Mouse (Mus musculus): Measurements from ENCODE around the gene Cap2. TPM values are rescaled to one million over a fixed set of nuclear protein-coding genes. Genes with fewer than 3 reads are reported as not detected.
A peak's percentile ranks its signal among the peaks of the same experiment; 100 is the strongest.

Cap2 gene
- polyA plus RNA-seq, 1 experiment from 2014 or later, result 159 TPM

GRCm38 (mm10) chr13:46669620-46670271 is 168.1 kb downstream of the Cap2 start:
- peak overlapping the region; percentile 95 for H3K9ac ChIP-seq (ENCODE audit: low read length)
- no peaks in the 10 kb centered on the region for H3K9me3 ChIP-seq (ENCODE audit: control insufficient read depth, low read length)
- no peaks in the 10 kb centered on the region for H3K27me3 ChIP-seq (ENCODE audit: control insufficient read depth, insufficient read depth, low read length)
- peak overlapping the region; percentile 96 to 99 for H3K4me3 ChIP-seq (ENCODE audit: control insufficient read depth in 1 of 2, insufficient read depth in 1 of 2, low read depth in 1 of 2, low read length in 2 of 2)
- peaks cover 33% of the 10 kb centered on the region for H3K36me3 ChIP-seq (ENCODE audit: control insufficient read depth, insufficient read depth, low read length)
- under 1% methylated on average over 87 of the region's 96 CpGs for WGBS
- peak; percentile 56 for ATAC-seq (ENCODE audit: insufficient number of reproducible peaks, insufficient read depth, low FRiP score, low read depth)
- peak overlapping the region; percentile 43 to 86 for H3K27ac ChIP-seq (replicated peaks in 1 of 2; ENCODE audit: control insufficient read depth in 1 of 2, insufficient read depth in 1 of 2, low read depth in 2 of 2, low read length in 2 of 2)
- peaks cover 3 to 8% of the 10 kb centered on the region in 2 experiments; a peak in 3 of 4 replicates for H3K4me1 ChIP-seq (ENCODE audit: control insufficient read depth in 2 of 2, insufficient read depth in 2 of 2, low read length in 2 of 2)
- H3K4me2 ChIP-seq (ENCODE audit: low read length), result peak overlapping the region; percentile 87

- peaks cover 41% of the 10 kb centered on the region for H3K36me3 ChIP-seq (ENCODE audit: control insufficient read depth, insufficient read depth, low read length)
- H3K4me2 ChIP-seq (ENCODE audit: low read length), result peak overlapping the region; percentile 87
- H3K4me1 ChIP-seq (ENCODE audit: control insufficient read depth in 2 of 2, insufficient read depth in 2 of 2, low read length in 2 of 2), result peaks cover 3 to 8% of the 10 kb centered on the region in 2 experiments; a peak in 3 of 4 replicates
- peak overlapping the region in 1 of 2 experiments; percentile 86; a peak in 3 of 4 replicates for H3K27ac ChIP-seq (replicated peaks in 1 of 2; ENCODE audit: control insufficient read depth in 1 of 2, insufficient read depth in 1 of 2, low read depth in 2 of 2, low read length in 2 of 2)
- peak overlapping the region; percentile 96 to 99; a peak in 3 of 4 replicates for H3K4me3 ChIP-seq (ENCODE audit: control insufficient read depth in 1 of 2, insufficient read depth in 1 of 2, low read depth in 1 of 2, low read length in 2 of 2)
- no peak for ATAC-seq (ENCODE audit: insufficient number of reproducible peaks, insufficient read depth, low FRiP score, low read depth)
- no peaks in the 10 kb centered on the region for H3K9me3 ChIP-seq (ENCODE audit: control insufficient read depth, low read length)
- no peaks in the 10 kb centered on the region for H3K27me3 ChIP-seq (ENCODE audit: control insufficient read depth, insufficient read depth, low read length)
- 30% methylated on average over 9 of the region's 9 CpGs for WGBS
- H3K9ac ChIP-seq (ENCODE audit: low read length), result peak overlapping the region; percentile 95
These were observed 168.9 kb downstream of the Cap2 start for GRCm38 (mm10) chr13:46670514-46670913.

GRCm38 (mm10) chr13:46674601-46675000 is 173.0 kb downstream of the Cap2 start:
- no peak overlapping the region for H3K4me2 ChIP-seq (ENCODE audit: low read length)
- no peak for ATAC-seq (ENCODE audit: insufficient number of reproducible peaks, insufficient read depth, low FRiP score, low read depth)
- no peak overlapping the region for H3K4me3 ChIP-seq (ENCODE audit: control insufficient read depth in 1 of 2, insufficient read depth in 1 of 2, low read depth in 1 of 2, low read length in 2 of 2)
- peaks cover 73% of the 10 kb centered on the region for H3K36me3 ChIP-seq (ENCODE audit: control insufficient read depth, insufficient read depth, low read length)
- H3K27ac ChIP-seq (replicated peaks in 1 of 2; ENCODE audit: control insufficient read depth in 1 of 2, insufficient read depth in 1 of 2, low read depth in 2 of 2, low read length in 2 of 2), result no peak overlapping the region
- no peaks in the 10 kb centered on the region for H3K27me3 ChIP-seq (ENCODE audit: control insufficient read depth, insufficient read depth, low read length)
- peaks cover 3 to 8% of the 10 kb centered on the region in 2 experiments; a peak in 3 of 4 replicates for H3K4me1 ChIP-seq (ENCODE audit: control insufficient read depth in 2 of 2, insufficient read depth in 2 of 2, low read length in 2 of 2)
- no peak overlapping the region for H3K9ac ChIP-seq (ENCODE audit: low read length)
- no peaks in the 10 kb centered on the region for H3K9me3 ChIP-seq (ENCODE audit: control insufficient read depth, low read length)
- 58% methylated on average over 2 of the region's 2 CpGs for WGBS

DNA sequence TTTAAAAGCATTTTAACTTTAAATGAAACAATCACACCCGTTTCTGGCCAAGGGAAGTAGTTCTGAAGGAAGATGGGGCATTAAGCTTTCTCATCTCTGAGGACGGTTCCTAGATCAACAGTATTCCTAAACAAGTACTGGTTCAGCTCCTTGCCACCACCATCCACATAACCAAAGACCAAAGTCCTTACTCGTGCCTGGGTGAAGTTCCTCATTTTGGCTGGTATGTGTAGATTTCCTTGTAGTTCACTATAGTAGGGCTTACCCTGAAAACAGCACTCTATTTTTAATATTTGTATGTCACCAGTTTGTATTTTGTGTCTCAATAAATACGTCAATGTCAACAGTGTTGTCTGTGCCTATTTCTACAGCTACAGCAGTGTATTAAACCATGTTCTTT is 176.1 kb downstream of the Cap2 start:
- Histone ChIP-seq H3K9ac (ENCODE audit: low read length) (no peak overlapping the region), H3K4me3 (ENCODE audit: control insufficient read depth in 1 of 2, insufficient read depth in 1 of 2, low read depth in 1 of 2, low read length in 2 of 2) (no peak overlapping the region), H3K36me3 (ENCODE audit: control insufficient read depth, insufficient read depth, low read length) (peaks cover 83% of the 10 kb centered on the region), H3K4me2 (ENCODE audit: low read length) (no peak overlapping the region), H3K27ac (replicated peaks in 1 of 2; ENCODE audit: control insufficient read depth in 1 of 2, insufficient read depth in 1 of 2, low read depth in 2 of 2, low read length in 2 of 2) (no peak overlapping the region), H3K4me1 (ENCODE audit: control insufficient read depth in 2 of 2, insufficient read depth in 2 of 2, low read length in 2 of 2) (no peaks in the 10 kb centered on the region), H3K27me3 (ENCODE audit: control insufficient read depth, insufficient read depth, low read length) (no peaks in the 10 kb centered on the region), H3K9me3 (ENCODE audit: control insufficient read depth, low read length) (no peaks in the 10 kb centered on the region)
- WGBS, result 85% methylated on average over 4 of the region's 4 CpGs
- ATAC-seq (ENCODE audit: insufficient number of reproducible peaks, insufficient read depth, low FRiP score, low read depth), result no peak

DNA sequence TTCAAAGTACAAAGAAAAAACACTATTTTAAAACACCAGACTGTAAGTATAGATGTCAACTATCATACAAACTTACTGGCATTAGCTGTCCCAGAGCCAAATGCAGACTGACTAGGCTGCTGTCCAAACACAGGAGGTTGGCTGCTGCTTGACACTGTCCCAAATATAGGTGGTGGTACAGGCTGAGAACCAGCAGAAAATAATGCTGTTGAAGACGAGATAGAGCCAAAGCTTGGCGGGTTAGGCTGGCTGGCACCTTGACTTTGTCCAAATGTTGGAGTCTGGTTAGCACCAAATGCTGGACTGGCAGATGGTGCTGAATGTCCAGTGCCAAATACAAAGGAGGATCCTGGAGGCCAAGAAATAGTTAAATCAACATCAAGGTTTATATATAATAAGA is 181.3 kb downstream of the Cap2 start:
- ATAC-seq (ENCODE audit: insufficient number of reproducible peaks, insufficient read depth, low FRiP score, low read depth), result no peak
- Histone ChIP-seq H3K4me2 (ENCODE audit: low read length) (no peak overlapping the region), H3K4me3 (ENCODE audit: control insufficient read depth in 1 of 2, insufficient read depth in 1 of 2, low read depth in 1 of 2, low read length in 2 of 2) (no peak overlapping the region), H3K9ac (ENCODE audit: low read length) (no peak overlapping the region), H3K4me1 (ENCODE audit: control insufficient read depth in 2 of 2, insufficient read depth in 2 of 2, low read length in 2 of 2) (no peaks in the 10 kb centered on the region), H3K9me3 (ENCODE audit: control insufficient read depth, low read length) (no peaks in the 10 kb centered on the region), H3K36me3 (ENCODE audit: control insufficient read depth, insufficient read depth, low read length) (peaks cover 85% of the 10 kb centered on the region), H3K27ac (replicated peaks in 1 of 2; ENCODE audit: control insufficient read depth in 1 of 2, insufficient read depth in 1 of 2, low read depth in 2 of 2, low read length in 2 of 2) (no peak overlapping the region), H3K27me3 (ENCODE audit: control insufficient read depth, insufficient read depth, low read length) (no peaks in the 10 kb centered on the region)
- WGBS, result 57% methylated on average over 2 of the region's 2 CpGs

DNA sequence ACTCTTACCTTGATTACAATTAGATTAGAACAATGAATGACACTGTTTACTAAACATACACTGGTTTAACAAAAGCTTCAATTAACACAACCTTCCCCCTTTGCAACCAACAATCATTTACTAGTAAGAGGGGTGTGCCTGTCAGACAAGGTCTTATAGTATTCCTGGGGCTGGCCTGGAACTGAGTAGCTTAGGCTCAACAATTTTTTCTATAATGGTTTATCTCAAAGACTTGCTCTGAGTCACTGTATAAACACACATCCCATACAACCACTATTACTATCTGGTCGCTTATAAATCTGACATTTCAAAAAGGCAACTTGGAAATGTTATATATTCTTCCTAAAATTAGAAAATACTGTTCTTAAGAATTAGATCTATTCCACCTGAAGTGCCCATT is 181.7 kb downstream of the Cap2 start:
- Histone ChIP-seq H3K9me3 (ENCODE audit: control insufficient read depth, low read length) (no peaks in the 10 kb centered on the region), H3K4me2 (ENCODE audit: low read length) (no peak overlapping the region), H3K27me3 (ENCODE audit: control insufficient read depth, insufficient read depth, low read length) (no peaks in the 10 kb centered on the region), H3K36me3 (ENCODE audit: control insufficient read depth, insufficient read depth, low read length) (peaks cover 85% of the 10 kb centered on the region), H3K4me3 (ENCODE audit: control insufficient read depth in 1 of 2, insufficient read depth in 1 of 2, low read depth in 1 of 2, low read length in 2 of 2) (no peak overlapping the region), H3K4me1 (ENCODE audit: control insufficient read depth in 2 of 2, insufficient read depth in 2 of 2, low read length in 2 of 2) (no peaks in the 10 kb centered on the region), H3K27ac (replicated peaks in 1 of 2; ENCODE audit: control insufficient read depth in 1 of 2, insufficient read depth in 1 of 2, low read depth in 2 of 2, low read length in 2 of 2) (no peak overlapping the region), H3K9ac (ENCODE audit: low read length) (no peak overlapping the region)
- no peak for ATAC-seq (ENCODE audit: insufficient number of reproducible peaks, insufficient read depth, low FRiP score, low read depth)
- 86% methylated on average over 1 of the region's 1 CpGs for WGBS

- no peaks in the 10 kb centered on the region for H3K4me1 ChIP-seq (ENCODE audit: control insufficient read depth in 2 of 2, insufficient read depth in 2 of 2, low read length in 2 of 2)
- ATAC-seq (ENCODE audit: insufficient number of reproducible peaks, insufficient read depth, low FRiP score, low read depth), result no peak
- H3K27ac ChIP-seq (replicated peaks in 1 of 2; ENCODE audit: control insufficient read depth in 1 of 2, insufficient read depth in 1 of 2, low read depth in 2 of 2, low read length in 2 of 2), result no peak overlapping the region
- WGBS, result 78% methylated on average over 4 of the region's 4 CpGs
- no peaks in the 10 kb centered on the region for H3K9me3 ChIP-seq (ENCODE audit: control insufficient read depth, low read length)
- no peak overlapping the region for H3K9ac ChIP-seq (ENCODE audit: low read length)
- no peak overlapping the region for H3K4me2 ChIP-seq (ENCODE audit: low read length)
- H3K27me3 ChIP-seq (ENCODE audit: control insufficient read depth, insufficient read depth, low read length), result no peaks in the 10 kb centered on the region
- no peak overlapping the region for H3K4me3 ChIP-seq (ENCODE audit: control insufficient read depth in 1 of 2, insufficient read depth in 1 of 2, low read depth in 1 of 2, low read length in 2 of 2)
- H3K36me3 ChIP-seq (ENCODE audit: control insufficient read depth, insufficient read depth, low read length), result peaks cover 82% of the 10 kb centered on the region
These were observed 189.1 kb downstream of the Cap2 start for GRCm38 (mm10) chr13:46690559-46691241.

Data from heart, embryonic 14.5 days (tissue).